Mouse (Mus musculus): Measurements from ENCODE around the gene Ttc37.

Ttc37 gene

DNA sequence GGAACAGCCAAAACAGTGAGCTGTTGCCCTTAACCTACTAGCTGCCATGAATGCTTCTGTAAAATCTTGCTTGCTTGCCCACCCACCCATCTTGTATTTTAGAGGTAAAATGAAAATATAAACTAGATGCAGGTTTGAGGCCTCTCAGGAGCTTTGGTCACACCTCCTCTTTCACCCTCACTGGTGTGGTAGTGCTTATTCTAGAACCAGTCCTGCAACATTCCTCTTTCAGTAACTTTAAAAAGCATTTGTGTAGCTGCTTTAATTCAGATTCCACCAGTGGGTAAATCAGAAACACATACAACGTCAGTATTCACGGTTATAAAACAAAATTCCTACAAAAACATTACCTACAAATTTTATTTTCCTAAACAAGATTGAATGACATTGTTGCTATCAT is 62.1 kb downstream of the Ttc37 start:
- DNase-seq = no peak

- DNase-seq = no peak
Observed at GRCm38 (mm10) chr13:76174297-76174696, 75.8 kb downstream of the Ttc37 start.

DNA sequence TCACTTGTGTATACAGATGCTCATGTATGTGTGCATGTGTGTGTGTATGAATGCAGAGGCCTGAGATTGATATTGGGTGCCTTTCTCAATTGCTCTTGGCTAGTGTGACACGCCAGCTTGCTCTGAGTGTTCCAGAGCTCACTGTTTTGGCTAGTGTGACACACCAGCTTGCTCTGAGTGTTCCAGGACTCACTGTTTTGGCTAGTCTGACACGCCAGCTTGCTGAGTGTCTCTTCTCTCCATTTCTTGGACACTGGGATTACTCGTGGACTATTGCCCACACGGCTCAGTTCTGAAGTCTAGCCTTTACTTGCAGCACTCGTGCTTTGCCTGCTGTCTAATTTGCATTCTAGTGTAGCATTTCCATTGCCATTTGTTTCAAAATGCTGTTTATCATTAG is 80.2 kb downstream of the Ttc37 start:
- DNase-seq = peak; percentile 46

- peak; percentile 39 for DNase-seq
Observed at GRCm38 (mm10) chr13:76187651-76188050, 89.1 kb downstream of the Ttc37 start.

DNA sequence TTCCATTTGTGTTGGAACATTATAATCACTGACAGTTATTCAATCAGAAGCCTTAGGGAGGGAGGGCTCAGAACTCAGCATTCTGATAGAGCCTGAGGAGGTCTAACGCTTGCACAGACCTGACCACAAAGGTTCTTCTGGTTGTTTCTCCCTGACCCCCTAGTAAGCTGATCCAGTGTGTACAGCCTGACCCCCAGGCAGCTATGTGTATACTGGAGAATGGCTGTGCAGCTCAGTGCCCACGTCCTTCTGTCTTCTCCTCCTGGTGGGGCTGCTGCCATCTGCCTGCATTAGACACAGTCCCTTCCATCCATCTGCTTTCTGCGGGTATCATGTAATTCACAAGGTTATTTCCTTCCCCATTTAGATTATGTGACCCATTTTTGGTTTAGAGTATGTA is 90.7 kb downstream of the Ttc37 start:
- DNase-seq = peak; percentile 67

DNA sequence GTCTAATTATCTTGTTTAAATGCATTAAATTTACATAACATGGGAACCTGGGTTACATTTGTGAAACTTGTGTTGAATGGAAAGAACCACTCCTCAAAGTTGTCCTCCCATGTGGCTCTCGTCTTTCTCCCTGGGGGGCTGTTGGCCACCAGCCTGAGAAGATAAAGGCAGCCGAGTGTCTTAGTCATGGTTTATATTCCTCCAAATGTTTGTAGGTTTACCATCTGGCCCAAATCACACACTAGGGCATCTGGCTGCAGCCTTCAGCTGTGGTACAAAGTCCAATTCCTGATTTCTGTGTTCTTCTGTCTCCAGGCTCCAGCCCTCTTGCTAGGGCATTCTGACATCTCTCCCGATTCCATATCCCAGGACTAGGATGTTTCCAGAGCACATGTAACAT is 91.7 kb downstream of the Ttc37 start:
- peak; percentile 34 for DNase-seq

DNA sequence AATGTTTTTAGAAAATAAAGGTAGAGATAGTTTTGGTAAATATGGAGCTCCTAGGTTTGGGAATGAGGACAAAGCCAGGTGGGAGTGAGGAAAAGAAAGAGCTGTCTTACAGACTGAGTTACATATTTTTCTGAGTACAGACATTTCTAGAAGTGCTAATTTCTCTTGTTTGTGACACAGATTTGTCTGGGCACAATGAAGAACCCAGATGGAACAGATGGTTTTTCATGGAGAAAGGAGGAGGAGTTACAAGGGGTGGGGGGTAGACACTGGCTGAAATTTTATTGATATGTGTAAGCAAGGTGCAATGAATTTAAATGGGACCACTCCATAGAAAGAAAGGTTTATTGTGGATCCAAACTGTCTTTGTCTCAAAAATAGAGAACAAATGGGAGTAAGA is 96.4 kb downstream of the Ttc37 start:
- peak; percentile 37 for DNase-seq

DNA sequence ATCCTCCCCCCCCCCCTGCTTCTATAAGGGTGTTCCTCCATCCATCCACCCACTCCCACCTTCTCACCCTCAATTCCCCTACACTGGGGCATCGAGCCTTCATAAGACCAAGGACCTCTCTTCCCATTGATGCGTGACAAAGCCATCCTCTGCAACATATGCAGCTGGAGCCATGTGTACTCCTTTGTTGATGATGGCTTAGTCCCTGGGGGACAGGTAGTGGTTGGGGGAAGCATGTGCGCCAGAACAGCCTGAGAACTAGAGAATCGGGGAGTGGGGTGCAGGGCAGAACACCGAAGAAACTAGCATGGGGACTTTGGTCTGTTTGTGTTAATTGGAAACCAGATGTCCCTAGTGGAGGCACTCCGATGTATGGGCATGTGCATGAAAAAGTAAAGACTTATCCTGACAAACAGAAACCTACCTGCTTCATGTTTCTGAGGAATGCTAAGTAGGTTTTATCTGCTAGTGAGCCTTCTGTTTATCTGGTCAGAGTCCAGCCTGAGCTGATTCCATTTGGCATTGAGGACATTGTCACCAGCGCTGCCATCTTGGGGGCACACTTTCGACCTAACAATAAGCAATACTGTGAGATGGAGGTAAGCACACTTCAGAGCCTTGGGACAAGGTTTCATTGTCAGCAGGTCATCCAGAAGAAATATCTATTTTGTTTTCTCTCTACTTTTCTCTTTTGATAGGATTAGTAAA is 97.1 kb downstream of the Ttc37 start:
- peak; percentile 26 for DNase-seq

DNA sequence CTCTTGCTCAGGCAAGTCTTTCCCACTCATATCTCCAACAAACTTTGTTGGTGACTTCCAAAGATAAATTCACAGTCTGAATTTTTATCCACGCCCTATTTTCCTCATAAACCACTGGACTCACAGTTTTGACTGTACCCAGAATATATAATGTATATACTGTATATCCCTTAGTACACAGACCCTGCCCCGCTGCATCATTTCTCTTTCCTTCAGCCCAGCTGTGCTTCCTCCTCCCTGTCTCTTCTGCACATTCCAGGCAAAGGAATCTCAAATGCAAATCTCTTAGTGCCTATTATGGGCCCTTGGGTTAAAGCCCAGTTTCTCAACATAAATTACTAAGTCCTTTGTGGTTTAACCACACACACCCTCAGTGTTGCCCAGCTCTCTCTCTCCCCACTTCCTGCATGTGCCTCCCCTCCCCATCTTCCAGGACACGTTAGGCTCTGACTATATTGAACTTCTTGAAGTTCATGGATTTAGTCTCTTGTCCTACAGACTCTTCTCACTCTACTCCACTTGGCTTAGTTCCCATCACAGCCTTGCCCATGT is 98.8 kb downstream of the Ttc37 start:
- no peak for DNase-seq

GRCm38 (mm10) chr13:76199943-76200342 is 101.4 kb downstream of the Ttc37 start:
- DNase-seq = no peak

- no peak for DNase-seq
Observed at GRCm38 (mm10) chr13:76214928-76215327, 116.4 kb downstream of the Ttc37 start.

- peak; percentile 71 for DNase-seq
Observed at GRCm38 (mm10) chr13:76215397-76215796, 116.9 kb downstream of the Ttc37 start.

All from cerebellum, adult 8-10 months (tissue).